Mouse (Mus musculus): Measurements from ENCODE around the gene Dgat2. TPM values are rescaled to one million over a fixed set of nuclear protein-coding genes. Genes with fewer than 3 reads are reported as not detected.

The Dgat2 gene
- polyA plus RNA-seq, 1 experiment from 2014 or later = 38.5 TPM

DNA sequence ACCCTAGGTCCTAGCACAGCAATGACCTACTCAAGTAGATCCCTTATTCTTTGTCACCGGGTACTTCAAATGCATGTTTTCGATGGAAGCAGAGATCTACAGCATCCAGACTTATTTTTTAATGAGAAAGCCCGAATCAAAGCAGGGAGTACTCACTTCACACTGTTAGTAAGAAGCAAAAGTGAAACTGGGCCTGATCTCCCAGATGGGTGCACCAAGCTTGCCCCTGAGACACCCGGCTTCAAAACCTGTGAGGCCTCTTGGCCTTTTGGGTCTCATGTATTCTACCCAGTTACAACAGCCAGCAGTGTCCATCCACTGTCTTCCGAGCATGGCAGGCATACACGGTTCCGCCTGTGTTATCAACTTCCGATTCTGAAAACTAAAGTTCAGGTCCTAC is 53.6 kb downstream of the Dgat2 start:
- 0 out of 2 replicates have a peak, but pooled peaks cover 3% of the 10 kb centered on the region for H3K36me3 ChIP-seq (ENCODE audit: control insufficient read depth, insufficient read depth)
- H3K27me3 ChIP-seq (ENCODE audit: control insufficient read depth, insufficient read depth, low read length) = no peaks in the 10 kb centered on the region
- no peak for ATAC-seq (replicated peaks; ENCODE audit: extremely low read depth, insufficient read depth, low FRiP score)
- H3K9ac ChIP-seq (ENCODE audit: low read length) = no peak overlapping the region
- H3K9me3 ChIP-seq (replicated peaks; ENCODE audit: control insufficient read depth, low read length) = peaks cover 4% of the 10 kb centered on the region; the same call in 1 of the 2 replicates
- WGBS = 84% methylated on average over 8 of the region's 8 CpGs
- no peak overlapping the region for H3K27ac ChIP-seq (ENCODE audit: low read length)
- H3K4me3 ChIP-seq (ENCODE audit: low read length) = no peak overlapping the region
- H3K4me2 ChIP-seq (ENCODE audit: low read depth, low read length) = no peak overlapping the region
- H3K4me1 ChIP-seq (ENCODE audit: control insufficient read depth, insufficient read depth, low read length) = peaks cover 52% of the 10 kb centered on the region

DNA sequence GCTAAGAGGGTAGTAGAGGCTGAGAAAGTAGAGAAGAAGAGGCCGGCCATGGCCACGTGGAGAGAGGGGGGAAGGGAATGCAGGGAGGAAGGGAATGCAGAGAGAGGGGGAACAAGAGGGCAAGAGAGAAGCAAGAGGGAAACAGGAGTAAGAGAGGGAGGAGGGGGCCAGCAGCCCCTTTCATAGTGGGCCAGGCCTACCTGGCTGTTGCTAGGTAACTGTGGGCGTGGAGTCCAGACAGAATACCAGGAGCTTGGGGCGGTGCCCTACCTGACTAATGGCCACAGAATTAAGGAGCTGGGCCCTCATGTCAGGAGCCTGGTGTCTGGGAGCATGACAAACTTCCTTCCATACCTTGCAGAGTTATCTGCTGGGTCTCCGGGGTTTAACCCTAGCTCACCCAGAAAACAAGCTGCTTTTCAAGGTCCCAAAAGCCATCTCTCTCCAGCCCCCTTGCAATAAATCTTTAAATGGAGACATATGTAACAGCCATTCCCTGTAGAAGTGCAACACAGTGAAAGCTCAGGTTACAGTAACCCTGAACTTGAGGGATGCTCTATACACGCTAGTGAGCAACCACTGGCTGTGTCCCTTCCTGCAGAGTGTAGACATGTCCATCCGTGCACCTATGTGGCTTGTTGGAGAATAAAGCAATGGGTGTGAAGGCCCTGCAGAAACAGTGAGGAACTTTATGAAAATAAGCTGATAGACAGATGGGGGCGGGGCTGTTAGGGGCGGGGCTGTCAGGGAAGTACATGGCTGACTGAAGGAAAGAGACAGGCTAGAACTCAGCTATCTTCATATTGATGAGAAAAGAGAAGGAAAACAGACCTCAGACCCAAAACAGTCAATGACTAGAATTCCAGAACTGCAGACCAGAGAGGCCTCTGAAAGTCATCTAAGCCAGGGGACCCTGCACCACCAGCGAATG is 54.2 kb downstream of the Dgat2 start:
- no peak overlapping the region for H3K4me3 ChIP-seq (ENCODE audit: low read length)
- no peak overlapping the region for H3K4me2 ChIP-seq (ENCODE audit: low read depth, low read length)
- ATAC-seq (replicated peaks; ENCODE audit: extremely low read depth, insufficient read depth, low FRiP score) = no peak
- H3K36me3 ChIP-seq (ENCODE audit: control insufficient read depth, insufficient read depth) = 0 out of 2 replicates have a peak, but pooled peaks cover 3% of the 10 kb centered on the region
- H3K9ac ChIP-seq (ENCODE audit: low read length) = no peak overlapping the region
- peaks cover 52% of the 10 kb centered on the region for H3K4me1 ChIP-seq (ENCODE audit: control insufficient read depth, insufficient read depth, low read length)
- H3K9me3 ChIP-seq (replicated peaks; ENCODE audit: control insufficient read depth, low read length) = peaks cover 4% of the 10 kb centered on the region; the same call in 1 of the 2 replicates
- H3K27me3 ChIP-seq (ENCODE audit: control insufficient read depth, insufficient read depth, low read length) = no peaks in the 10 kb centered on the region
- H3K27ac ChIP-seq (ENCODE audit: low read length) = no peak overlapping the region; the same call in 1 of the 2 replicates
- 54% methylated on average over 10 of the region's 10 CpGs for WGBS

DNA sequence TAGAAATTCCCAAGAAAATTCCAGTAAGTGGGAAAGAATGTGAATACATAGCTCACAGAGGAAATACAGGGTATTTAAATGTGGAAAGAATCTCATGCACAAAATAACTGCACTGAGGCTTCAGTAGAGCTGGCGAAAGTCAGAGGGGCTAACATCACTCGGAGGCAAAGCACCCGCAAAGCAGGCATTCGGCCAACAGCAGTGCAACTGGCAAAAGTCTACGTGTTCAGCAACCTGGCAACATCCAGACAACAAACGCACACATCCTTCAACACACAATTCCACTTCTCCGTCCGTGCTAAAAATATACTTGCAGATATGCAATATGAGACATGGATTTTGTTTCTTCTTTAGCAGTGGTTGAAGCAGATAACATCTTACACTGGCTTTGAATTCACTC is 56.5 kb downstream of the Dgat2 start:
- Histone ChIP-seq H3K4me2 (ENCODE audit: low read depth, low read length) (peak overlapping the region; percentile 45), H3K4me3 (ENCODE audit: low read length) (no peak overlapping the region), H3K36me3 (ENCODE audit: control insufficient read depth, insufficient read depth) (0 out of 2 replicates have a peak, but pooled peaks cover 3% of the 10 kb centered on the region), H3K9me3 (replicated peaks; ENCODE audit: control insufficient read depth, low read length) (peaks cover 4% of the 10 kb centered on the region; the same call in 1 of the 2 replicates), H3K27me3 (ENCODE audit: control insufficient read depth, insufficient read depth, low read length) (no peaks in the 10 kb centered on the region), H3K27ac (ENCODE audit: low read length) (peak overlapping the region; percentile 87), H3K4me1 (ENCODE audit: control insufficient read depth, insufficient read depth, low read length) (peaks cover 45% of the 10 kb centered on the region), H3K9ac (ENCODE audit: low read length) (peak overlapping the region; percentile 21; the same call in 1 of the 2 replicates)
- peak; percentile 46 for ATAC-seq (replicated peaks; ENCODE audit: extremely low read depth, insufficient read depth, low FRiP score)
- WGBS = 23% methylated on average over 8 of the region's 8 CpGs

DNA sequence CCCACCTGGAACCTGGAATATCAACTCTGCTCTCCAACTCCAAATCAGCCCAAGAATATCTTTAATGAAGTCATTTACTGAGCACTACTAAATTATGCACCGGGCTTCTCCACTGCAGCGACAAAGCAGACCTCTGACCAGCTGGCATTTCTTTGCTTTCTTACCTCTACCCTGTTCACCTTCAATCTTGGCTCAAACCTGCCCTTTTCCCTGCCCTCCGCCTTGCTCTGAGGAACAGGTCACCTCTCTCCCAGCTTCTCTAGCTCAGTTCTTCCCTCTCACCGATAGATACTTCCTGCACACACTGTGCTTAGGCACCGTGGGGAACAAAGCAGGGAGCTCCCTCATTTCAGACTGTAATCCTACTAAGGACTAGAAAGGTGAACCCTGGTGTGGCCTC is 59.9 kb downstream of the Dgat2 start:
- Histone ChIP-seq H3K27me3 (ENCODE audit: control insufficient read depth, insufficient read depth, low read length) (no peaks in the 10 kb centered on the region), H3K4me2 (ENCODE audit: low read depth, low read length) (no peak overlapping the region), H3K27ac (ENCODE audit: low read length) (no peak overlapping the region), H3K4me1 (ENCODE audit: control insufficient read depth, insufficient read depth, low read length) (peaks cover 34% of the 10 kb centered on the region), H3K4me3 (ENCODE audit: low read length) (no peak overlapping the region), H3K9me3 (replicated peaks; ENCODE audit: control insufficient read depth, low read length) (peaks cover 4% of the 10 kb centered on the region; the same call in 1 of the 2 replicates), H3K36me3 (ENCODE audit: control insufficient read depth, insufficient read depth) (0 out of 2 replicates have a peak, but pooled peaks cover 3% of the 10 kb centered on the region), H3K9ac (ENCODE audit: low read length) (no peak overlapping the region)
- ATAC-seq (replicated peaks; ENCODE audit: extremely low read depth, insufficient read depth, low FRiP score) = no peak
- whole genome bisulfite sequencing = 63% methylated on average over 5 of the region's 5 CpGs

DNA sequence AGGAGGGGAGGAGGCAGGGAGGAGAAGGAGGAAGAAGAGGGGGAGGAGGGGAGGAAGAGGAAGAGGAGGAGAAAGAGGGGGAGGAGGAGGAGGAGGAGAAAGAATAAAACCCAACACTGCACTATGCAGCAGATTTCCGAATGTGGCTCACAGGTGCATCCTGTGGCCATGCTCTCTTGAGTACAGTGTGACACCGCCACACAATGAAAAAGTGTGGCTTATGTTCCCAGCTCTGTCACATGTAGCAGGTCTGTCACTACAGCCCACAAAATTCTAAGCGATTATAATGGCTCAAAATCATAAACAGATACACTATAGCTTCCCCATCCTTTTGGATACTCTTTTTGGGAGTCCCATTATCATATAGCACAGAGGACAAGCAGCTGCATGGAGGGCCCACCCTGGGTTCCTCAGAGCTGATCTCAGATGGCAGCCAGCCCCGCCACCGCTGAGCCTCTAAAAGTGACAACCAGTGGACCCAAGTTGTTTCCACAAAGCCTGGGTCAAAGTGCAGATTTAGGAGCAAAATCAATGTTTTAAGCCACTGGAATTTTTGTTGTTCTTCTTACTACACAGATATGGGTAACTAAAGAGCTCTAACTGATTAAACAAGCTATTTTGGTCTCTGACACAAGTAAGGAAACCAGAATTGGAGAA is 61.5 kb downstream of the Dgat2 start:
- WGBS = 79% methylated on average over 5 of the region's 5 CpGs
- H3K9ac ChIP-seq (ENCODE audit: low read length) = no peak overlapping the region
- H3K9me3 ChIP-seq (replicated peaks; ENCODE audit: control insufficient read depth, low read length) = peaks cover 4% of the 10 kb centered on the region; the same call in 1 of the 2 replicates
- no peaks in the 10 kb centered on the region for H3K27me3 ChIP-seq (ENCODE audit: control insufficient read depth, insufficient read depth, low read length)
- peak overlapping the region; percentile 51 for H3K27ac ChIP-seq (ENCODE audit: low read length)
- H3K4me3 ChIP-seq (ENCODE audit: low read length) = no peak overlapping the region
- H3K36me3 ChIP-seq (ENCODE audit: control insufficient read depth, insufficient read depth) = 0 out of 2 replicates have a peak, but pooled peaks cover 3% of the 10 kb centered on the region
- ATAC-seq (replicated peaks; ENCODE audit: extremely low read depth, insufficient read depth, low FRiP score) = 0 out of 2 replicates have a peak, but pooled peaks have one; percentile 49
- H3K4me2 ChIP-seq (ENCODE audit: low read depth, low read length) = no peak overlapping the region
- H3K4me1 ChIP-seq (ENCODE audit: control insufficient read depth, insufficient read depth, low read length) = peaks cover 18% of the 10 kb centered on the region

DNA sequence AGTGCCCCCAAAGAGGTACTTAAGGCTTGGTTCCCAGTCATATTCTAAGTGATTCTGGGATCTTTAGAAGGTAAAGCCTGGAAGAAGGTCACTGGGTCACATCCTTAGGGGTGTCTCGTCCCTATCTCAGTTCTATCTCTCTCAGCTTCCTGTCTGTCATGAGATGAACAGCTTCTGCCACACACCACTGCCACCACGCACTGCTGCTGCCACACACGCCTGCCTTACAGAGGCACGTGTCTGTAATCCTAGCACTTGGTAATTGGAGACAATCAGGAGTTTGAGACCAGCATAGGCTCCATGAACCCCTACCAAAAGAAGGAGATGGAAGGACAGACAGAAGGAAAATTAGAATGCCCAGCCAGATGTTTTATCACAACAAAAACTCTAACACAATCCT is 62.4 kb downstream of the Dgat2 start:
- 60% methylated on average over 4 of the region's 4 CpGs for WGBS
- no peak for ATAC-seq (replicated peaks; ENCODE audit: extremely low read depth, insufficient read depth, low FRiP score)

DNA sequence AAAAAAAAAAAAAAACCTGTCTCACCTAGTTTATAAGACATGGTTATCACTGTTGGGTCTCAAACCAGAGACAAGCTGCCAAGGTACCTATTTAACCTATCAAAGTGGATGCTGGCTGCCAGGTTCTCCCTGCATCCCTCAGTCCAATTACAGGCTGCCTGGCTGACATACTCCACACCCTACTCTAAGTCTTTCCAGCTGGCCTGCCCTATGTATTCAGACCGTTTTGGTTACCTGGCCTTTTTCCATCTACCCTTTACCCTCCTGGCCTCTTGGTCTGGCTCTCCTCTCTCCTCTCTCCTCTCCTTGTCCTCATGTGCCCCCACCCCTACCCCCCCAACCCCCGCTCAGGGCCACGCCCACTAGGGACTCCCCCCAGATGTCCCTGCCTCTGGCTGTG is 65.7 kb downstream of the Dgat2 start:
- H3K27ac ChIP-seq (ENCODE audit: low read length) = no peak overlapping the region
- 65% methylated on average over 3 of the region's 3 CpGs for WGBS
- no peaks in the 10 kb centered on the region for H3K9me3 ChIP-seq (replicated peaks; ENCODE audit: control insufficient read depth, low read length)
- no peaks in the 10 kb centered on the region for H3K27me3 ChIP-seq (ENCODE audit: control insufficient read depth, insufficient read depth, low read length)
- H3K4me2 ChIP-seq (ENCODE audit: low read depth, low read length) = no peak overlapping the region
- no peaks in the 10 kb centered on the region for H3K36me3 ChIP-seq (ENCODE audit: control insufficient read depth, insufficient read depth)
- no peak overlapping the region for H3K9ac ChIP-seq (ENCODE audit: low read length)
- no peak overlapping the region for H3K4me3 ChIP-seq (ENCODE audit: low read length)
- H3K4me1 ChIP-seq (ENCODE audit: control insufficient read depth, insufficient read depth, low read length) = peaks cover 16% of the 10 kb centered on the region
- ATAC-seq (replicated peaks; ENCODE audit: extremely low read depth, insufficient read depth, low FRiP score) = no peak

More for the DNA sequence above, 62.4 kb downstream of the Dgat2 start:
- peaks cover 14% of the 10 kb centered on the region for H3K4me1 ChIP-seq (ENCODE audit: control insufficient read depth, insufficient read depth, low read length)
- H3K4me2 ChIP-seq (ENCODE audit: low read depth, low read length) = no peak overlapping the region
- H3K27me3 ChIP-seq (ENCODE audit: control insufficient read depth, insufficient read depth, low read length) = no peaks in the 10 kb centered on the region
- no peak overlapping the region for H3K27ac ChIP-seq (ENCODE audit: low read length)
- no peak overlapping the region for H3K4me3 ChIP-seq (ENCODE audit: low read length)
- 0 out of 2 replicates have a peak, but pooled peaks cover 3% of the 10 kb centered on the region for H3K36me3 ChIP-seq (ENCODE audit: control insufficient read depth, insufficient read depth)
- no peak overlapping the region for H3K9ac ChIP-seq (ENCODE audit: low read length)
- peaks cover 4% of the 10 kb centered on the region; the same call in 1 of the 2 replicates for H3K9me3 ChIP-seq (replicated peaks; ENCODE audit: control insufficient read depth, low read length)

DNA sequence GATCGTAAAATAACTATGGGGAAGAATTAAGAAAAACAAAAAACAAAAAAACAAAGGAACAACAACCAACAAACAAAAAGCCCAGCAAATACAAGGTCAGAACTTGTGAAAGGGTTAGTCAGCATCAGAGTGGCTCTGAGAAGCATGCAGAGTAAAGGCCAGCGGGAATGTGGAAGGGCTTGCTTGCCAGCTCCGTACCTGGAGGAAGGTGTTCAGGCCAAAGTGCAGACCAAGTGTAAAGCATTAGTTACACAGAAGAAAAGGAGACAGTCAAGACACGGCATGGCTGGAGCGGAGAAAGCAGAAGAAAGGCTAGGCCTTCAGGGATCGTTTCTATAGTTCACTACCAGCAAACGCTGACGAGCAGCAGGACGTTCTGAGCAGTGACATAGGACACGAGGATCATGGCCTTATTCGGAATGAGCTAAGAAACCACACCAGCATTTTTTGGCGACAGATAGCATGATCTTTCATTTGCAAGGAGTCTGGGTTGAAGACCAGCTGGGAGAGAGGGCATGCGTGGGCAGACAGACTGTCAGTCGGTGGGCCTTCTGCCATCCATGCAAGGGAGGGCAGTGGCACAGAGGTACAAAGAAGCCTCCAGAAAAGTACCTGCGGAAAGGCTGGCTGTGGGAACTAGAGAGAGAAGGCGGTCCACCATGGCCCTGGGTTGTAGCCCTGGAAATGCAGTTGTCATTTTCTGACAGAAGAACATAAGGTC is 68.4 kb downstream of the Dgat2 start:
- ATAC-seq (replicated peaks; ENCODE audit: extremely low read depth, insufficient read depth, low FRiP score) = no peak

More for the DNA sequence above, 68.4 kb downstream of the Dgat2 start:
- no peaks in the 10 kb centered on the region for H3K27me3 ChIP-seq (ENCODE audit: control insufficient read depth, insufficient read depth, low read length)
- H3K4me3 ChIP-seq (ENCODE audit: low read length) = no peak overlapping the region
- no peaks in the 10 kb centered on the region for H3K9me3 ChIP-seq (replicated peaks; ENCODE audit: control insufficient read depth, low read length)
- 82% methylated on average over 16 of the region's 16 CpGs for WGBS
- no peak overlapping the region for H3K9ac ChIP-seq (ENCODE audit: low read length)
- no peaks in the 10 kb centered on the region for H3K36me3 ChIP-seq (ENCODE audit: control insufficient read depth, insufficient read depth)
- H3K4me2 ChIP-seq (ENCODE audit: low read depth, low read length) = no peak overlapping the region
- H3K4me1 ChIP-seq (ENCODE audit: control insufficient read depth, insufficient read depth, low read length) = peaks cover 8% of the 10 kb centered on the region; the same call in 1 of the 2 replicates
- H3K27ac ChIP-seq (ENCODE audit: low read length) = no peak overlapping the region

All from heart, embryonic 16.5 days (tissue).